Mouse (Mus musculus) adrenal gland, postnatal 36 days (tissue): ENCODE measurements around the gene Agpat4. TPM values are rescaled to one million over a fixed set of nuclear protein-coding genes. Genes with fewer than 3 reads are reported as not detected.

ENCODE experiments used
- total RNA-seq, 2 experiments: library from RNA; stranded (reverse); gene quantifications; 2 replicates each; pipeline ENCODE4 v1.2.3; 2021

The Agpat4 gene
- total RNA-seq, 2 experiments from 2014 or later, result 40.7 to 66.7 TPM

Other genes starting within 250 kb of the Agpat4 start
- 10 to 100 TPM; 20.1 to 27.4 TPM for gene Map3k4, start 200.1 kb downstream of the Agpat4 start, total RNA-seq